Mouse (Mus musculus) MEL (cell line): ENCODE results near the gene Gm11437. TPM values are rescaled to one million over a fixed set of nuclear protein-coding genes. Genes with fewer than 3 reads are reported as not detected.

Experiments used
- DNase-seq: peaks from one replicate; pipeline ENCODE4 v3.0.0; 2011; ENCODE audit warnings: low read depth, low spot score
- H3K27ac ChIP-seq: 2 replicates; pipeline ENCODE4 v1.5.1; 2012; ENCODE audit warnings: low read depth, mild to moderate bottlenecking, control low read depth, low read length, moderate library complexity; ENCODE audit not compliant: control insufficient read depth
- H3K27me3 ChIP-seq, 2 experiments: fragments of 150-350 bp in 1 of 2; sonication (generic) in 1 of 2; 2 replicates each; pipeline ENCODE4 v1.6.1; 2012; ENCODE audit warnings: low read length in 2 of 2, mild to moderate bottlenecking in 2 of 2, improper control_type of control experiment in 1 of 2, moderate library complexity in 1 of 2; ENCODE audit not compliant: insufficient read depth in 2 of 2, control insufficient read depth in 1 of 2
- H3K36me3 ChIP-seq, 2 experiments: 2 replicates each; pipeline ENCODE4 v1.6.1; 2012 to 2014; ENCODE audit warnings: low read length in 2 of 2, improper control_type of control experiment in 1 of 2, inconsistent platforms in 1 of 2, mild to moderate bottlenecking in 1 of 2; ENCODE audit not compliant: insufficient read depth in 2 of 2, control insufficient read depth in 1 of 2
- H3K4me1 ChIP-seq, 2 experiments: fragments of 150-350 bp in 1 of 2; sonication (generic) in 1 of 2; 2 replicates each; pipeline ENCODE4 v1.6.1; 2012; ENCODE audit warnings: low read length in 2 of 2, improper control_type of control experiment in 1 of 2, mild to moderate bottlenecking in 1 of 2; ENCODE audit not compliant: insufficient read depth in 2 of 2, control insufficient read depth in 1 of 2
- H3K4me3 ChIP-seq, 2 experiments: fragments of 150-350 bp in 1 of 2; sonication (generic) in 1 of 2; 2 replicates each; pipeline ENCODE4 v1.5.1; 2012; ENCODE audit warnings: low read depth in 2 of 2, low read length in 2 of 2, mild to moderate bottlenecking in 2 of 2, moderate library complexity in 2 of 2, control low read depth in 1 of 2, improper control_type of control experiment in 1 of 2; ENCODE audit not compliant: control insufficient read depth in 1 of 2, insufficient read depth in 1 of 2
- H3K79me2 ChIP-seq: 2 replicates; pipeline ENCODE4 v1.6.1; 2012; ENCODE audit warnings: mild to moderate bottlenecking, low read length, moderate library complexity; ENCODE audit not compliant: control insufficient read depth, poor library complexity, insufficient read depth
- H3K9ac ChIP-seq: 2 replicates; pipeline ENCODE4 v1.6.1; 2012; ENCODE audit warnings: low read depth, mild to moderate bottlenecking, control low read depth, low read length, moderate library complexity; ENCODE audit not compliant: control insufficient read depth, poor library complexity, severe bottlenecking
- H3K9me3 ChIP-seq: fragments of 150-350 bp; sonication (generic); replicated peaks from 2 replicates; pipeline ENCODE4 v1.6.1; 2012; ENCODE audit warnings: mild to moderate bottlenecking, low read length, improper control_type of control experiment, moderate library complexity; ENCODE audit not compliant: insufficient read depth
- CTCF ChIP-seq, 3 experiments: IDR thresholded peaks in 2 of 3; conservative IDR thresholded peaks in 1 of 3; 2 replicates each; pipeline ENCODE4 v1.5.1; 2011 to 2012; ENCODE audit warnings: low read length in 3 of 3, low read depth in 2 of 3, mild to moderate bottlenecking in 2 of 3, improper control_type of control experiment in 1 of 3, inconsistent platforms in 1 of 3, mixed read lengths in 1 of 3, moderate library complexity in 1 of 3; ENCODE audit not compliant: control insufficient read depth in 1 of 3, insufficient read depth in 1 of 3, poor library complexity in 1 of 3, severe bottlenecking in 1 of 3
- ELF1 ChIP-seq: IDR thresholded peaks from 2 replicates; pipeline ENCODE4 v1.6.1; 2014; ENCODE audit warnings: low read depth, mild to moderate bottlenecking, inconsistent platforms, low read length, improper control_type of control experiment, moderate library complexity
- EP300 ChIP-seq, 2 experiments: IDR thresholded peaks; 2 replicates each; pipeline ENCODE4 v1.6.1; 2011; ENCODE audit warnings: improper control_type of control experiment in 2 of 2, low read length in 2 of 2, low read depth in 1 of 2, mild to moderate bottlenecking in 1 of 2
- GABPA ChIP-seq: IDR thresholded peaks from 2 replicates; pipeline ENCODE4 v1.6.1; 2012; ENCODE audit warnings: low read depth, mild to moderate bottlenecking, inconsistent platforms, low read length, improper control_type of control experiment, moderate library complexity
- HCFC1 ChIP-seq: IDR thresholded peaks from 2 replicates; pipeline ENCODE4 v1.6.1; 2012; ENCODE audit warnings: low read depth, mild to moderate bottlenecking, inconsistent platforms, low read length, improper control_type of control experiment, moderate library complexity
- KAT2A ChIP-seq: conservative IDR thresholded peaks from 2 replicates; pipeline ENCODE4 v1.6.1; 2012; ENCODE audit warnings: low read depth, low read length, improper control_type of control experiment, inconsistent platforms
- MAX ChIP-seq: IDR thresholded peaks from 2 replicates; pipeline ENCODE4 v1.6.1; 2011; ENCODE audit warnings: low read length, improper control_type of control experiment
- MEF2A ChIP-seq: IDR thresholded peaks from 2 replicates; pipeline ENCODE4 v1.6.1; 2014; ENCODE audit warnings: low read depth, mild to moderate bottlenecking, inconsistent platforms, low read length, improper control_type of control experiment; ENCODE audit not compliant: poor library complexity, insufficient replicate concordance, severe bottlenecking; ENCODE audit errors: extremely low read depth
- MXI1 ChIP-seq: IDR thresholded peaks from 2 replicates; pipeline ENCODE4 v1.6.1; 2011; ENCODE audit warnings: mild to moderate bottlenecking, low read depth, low read length, improper control_type of control experiment
- NRF1 ChIP-seq: IDR thresholded peaks from 2 replicates; pipeline ENCODE4 v1.6.1; 2014; ENCODE audit warnings: low read depth, mild to moderate bottlenecking, inconsistent platforms, low read length, improper control_type of control experiment, moderate library complexity; ENCODE audit not compliant: poor library complexity, insufficient read depth, severe bottlenecking
- POLR2A ChIP-seq, 2 experiments: IDR thresholded peaks; 2 replicates each; pipeline ENCODE4 v1.6.1; 2011 to 2012; ENCODE audit warnings: low read length in 2 of 2, mild to moderate bottlenecking in 2 of 2, control low read depth in 1 of 2, improper control_type of control experiment in 1 of 2, low read depth in 1 of 2, moderate library complexity in 1 of 2; ENCODE audit not compliant: control insufficient read depth in 1 of 2, insufficient read depth in 1 of 2, poor library complexity in 1 of 2
- POLR2AphosphoS2 ChIP-seq: IDR thresholded peaks from 2 replicates; pipeline ENCODE4 v1.6.1; 2011; ENCODE audit warnings: low read length, improper control_type of control experiment
- RAD21 ChIP-seq: IDR thresholded peaks from 2 replicates; pipeline ENCODE4 v1.6.1; 2011; ENCODE audit warnings: mild to moderate bottlenecking, low read depth, low read length, improper control_type of control experiment
- RCOR1 ChIP-seq: IDR thresholded peaks from 2 replicates; pipeline ENCODE4 v1.6.1; 2012; ENCODE audit warnings: low read depth, mild to moderate bottlenecking, inconsistent platforms, low read length, improper control_type of control experiment
- SMC3 ChIP-seq: IDR thresholded peaks from 2 replicates; pipeline ENCODE4 v1.6.1; 2011; ENCODE audit warnings: low read depth, low read length, improper control_type of control experiment
- TAL1 ChIP-seq: IDR thresholded peaks from 2 replicates; pipeline ENCODE4 v1.6.1; 2012; ENCODE audit warnings: mild to moderate bottlenecking, inconsistent platforms, low read length, moderate library complexity, mixed read lengths
- UBTF ChIP-seq: IDR thresholded peaks from 2 replicates; pipeline ENCODE4 v1.6.1; 2012; ENCODE audit warnings: low read depth, mild to moderate bottlenecking, inconsistent platforms, low read length, improper control_type of control experiment, moderate library complexity, borderline replicate concordance; ENCODE audit not compliant: insufficient read depth
- USF2 ChIP-seq, 2 experiments: IDR thresholded peaks; 2 replicates each; pipeline ENCODE4 v1.6.1; 2011 to 2012; ENCODE audit warnings: improper control_type of control experiment in 2 of 2, low read length in 2 of 2, borderline replicate concordance in 1 of 2, inconsistent platforms in 1 of 2, low read depth in 1 of 2, mild to moderate bottlenecking in 1 of 2; ENCODE audit not compliant: insufficient read depth in 1 of 2
- polyA plus RNA-seq, 2 experiments: library from polyadenylated mRNA; stranded (reverse) in 1 of 2; unstranded in 1 of 2; fragments of >175 nt in 1 of 2; fragments of >200 nt in 1 of 2; gene quantifications; 2 replicates each; pipeline versions ENCODE4 v1.2.1 to v1.2.4; 2012; ENCODE audit warnings: low replicate concordance in 2 of 2, low read depth in 1 of 2; ENCODE audit not compliant: insufficient read length in 2 of 2, insufficient read depth in 1 of 2, missing spikeins in 1 of 2
- total RNA-seq: library from RNA; depleted of rRNA; stranded (reverse); fragments of 300-350 nt; gene quantifications from 2 replicates; pipeline ENCODE4 v1.2.3, GENCODE M21; 2012

The Gm11437 gene
- total and polyA plus RNA-seq, 3 experiments: not detected

DNA sequence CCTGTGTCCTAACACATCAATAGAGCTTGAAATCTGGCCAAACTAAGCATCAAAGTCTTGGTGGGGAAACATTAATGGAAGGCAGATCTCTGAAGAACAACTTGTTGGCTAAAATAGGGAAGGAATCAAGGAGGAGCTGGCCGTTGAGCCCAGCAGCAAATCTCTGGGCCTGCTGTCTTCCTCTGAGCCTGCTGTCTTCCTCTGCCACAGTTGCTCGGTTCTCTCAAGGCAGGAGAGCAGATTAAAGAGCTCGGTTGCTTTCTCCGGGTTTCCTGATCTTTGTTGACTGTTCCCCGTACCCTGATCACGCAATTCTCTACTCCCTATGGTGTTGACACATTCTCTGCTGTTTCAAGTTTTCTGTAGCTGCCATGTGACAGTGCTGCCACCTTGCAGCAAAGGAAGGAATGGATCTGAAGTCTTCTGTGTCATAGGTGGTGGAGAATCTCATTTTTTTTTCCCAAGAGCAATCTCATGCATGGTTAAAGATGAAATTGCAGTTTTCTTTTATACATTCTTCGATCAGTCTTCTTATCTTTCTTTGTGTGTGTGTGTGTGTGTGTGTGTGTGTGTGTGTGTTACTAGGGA lies 1.5 kb upstream of the Gm11437 start (continued):
- TF ChIP-seq GABPA: no peak
- no peak for TF ChIP-seq TAL1
- peak; percentile 63 for TF ChIP-seq SMC3
- TF ChIP-seq MAX: peak; percentile 77; the same call in 1 of the 2 replicates
- no peak for TF ChIP-seq RCOR1
- no peak for TF ChIP-seq POLR2AphosphoS2

DNA sequence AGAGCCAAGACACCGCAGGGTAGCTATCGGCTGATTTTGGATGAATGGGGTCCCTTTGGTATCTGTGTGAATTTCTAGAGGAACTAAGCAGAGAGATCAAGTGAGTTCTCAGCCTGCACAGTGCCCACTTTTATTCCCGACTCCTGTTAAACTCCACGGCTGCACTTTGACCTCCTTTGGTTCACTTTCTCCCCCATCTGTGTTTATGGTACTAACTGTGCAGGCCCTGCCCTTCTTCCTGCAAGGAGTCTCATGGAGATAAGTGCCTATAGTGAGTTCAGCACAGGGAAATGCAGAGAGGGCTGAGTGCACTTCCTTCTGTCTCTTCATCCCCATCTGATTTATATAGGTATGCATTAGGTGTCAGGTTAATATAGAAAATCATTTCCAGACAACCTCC lies 2.7 kb downstream of the Gm11437 start:
- Histone ChIP-seq H3K79me2 (no peaks in the 10 kb centered on the region), H3K27me3 (peaks cover 0 to 2% of the 10 kb centered on the region in 2 experiments; a peak in 1 of 4 replicates), H3K9me3 (no peaks in the 10 kb centered on the region), H3K27ac (no peak overlapping the region), H3K36me3 (peaks cover 0 to 4% of the 10 kb centered on the region in 2 experiments; a peak in 2 of 4 replicates), H3K4me1 (peaks cover 0 to 4% of the 10 kb centered on the region in 2 experiments; a peak in 2 of 4 replicates), H3K9ac (no peak overlapping the region), H3K4me3 (no peak overlapping the region)
- TF ChIP-seq POLR2AphosphoS2: no peak
- no peak for TF ChIP-seq HCFC1
- TF ChIP-seq ELF1: no peak
- no peak for TF ChIP-seq POLR2A (IDR thresholded peaks at IDR 0.05; ENCODE audit: control insufficient read depth in 1 of 2, insufficient read depth in 1 of 2, low read depth in 1 of 2, low read length in 2 of 2, poor library complexity in 1 of 2)
- TF ChIP-seq RCOR1: no peak
- no peak for TF ChIP-seq NRF1
- no peak for TF ChIP-seq MAX
- TF ChIP-seq EP300 (IDR thresholded peaks at IDR 0.05; ENCODE audit: low read depth in 1 of 2, low read length in 2 of 2): no peak
- TF ChIP-seq KAT2A: no peak
- TF ChIP-seq MXI1: no peak
- TF ChIP-seq SMC3: no peak
- no peak for TF ChIP-seq RAD21
- no peak for TF ChIP-seq MEF2A
- no peak for TF ChIP-seq USF2 (IDR thresholded peaks at IDR 0.05; ENCODE audit: borderline replicate concordance in 1 of 2, insufficient read depth in 1 of 2, low read depth in 1 of 2, low read length in 2 of 2)
- no peak for TF ChIP-seq CTCF (IDR thresholded peaks at IDR 0.05 in 2 of 3, conservative IDR thresholded peaks at IDR 0.05 in 1 of 3; ENCODE audit: control insufficient read depth in 1 of 3, insufficient read depth in 1 of 3, low read depth in 2 of 3, low read length in 3 of 3, poor library complexity in 1 of 3, severe bottlenecking in 1 of 3)
- no peak for TF ChIP-seq UBTF
- no peak for DNase-seq
